Mouse (Mus musculus) cerebellum, adult 2 months (tissue): ENCODE data around the gene Zyx.

Experiments
- CTCF ChIP-seq: fragments of 200-500 bp; IDR thresholded peaks from 2 replicates; pipeline ENCODE4 v1.5.1; 2011; ENCODE audit warnings: low read depth, mild to moderate bottlenecking, control low read depth, low read length, moderate library complexity, borderline replicate concordance; ENCODE audit not compliant: insufficient read depth
- POLR2A ChIP-seq: fragments of 200-500 bp; IDR thresholded peaks from 2 replicates; pipeline ENCODE4 v1.6.1; 2011; ENCODE audit warnings: low read length, control low read depth, borderline replicate concordance; ENCODE audit not compliant: insufficient read depth

GRCm38 (mm10) chr6:42398998-42399397, 49.6 kb downstream of the Zyx start:
- TF ChIP-seq CTCF (no peak), POLR2A (no peak)
